Mouse (Mus musculus) megakaryocyte progenitor cell, adult 5-6 weeks (primary cell): ENCODE data around the gene Fgfr4. TPM values are rescaled to one million over a fixed set of nuclear protein-coding genes. Genes with fewer than 3 reads are reported as not detected.
A peak's percentile ranks its signal among the peaks of the same experiment; 100 is the strongest.
"Not testable (repeated sequence)": the region's sequence is repeated elsewhere in the genome, so short reads cannot be mapped to it uniquely, and the experiment has no call there.

Source experiments
- ATAC-seq: replicated peaks from 2 replicates; pipeline ENCODE4 v1.8.0; 2016; ENCODE audit warnings: mild to moderate bottlenecking, moderate TSS enrichment, inconsistent platforms; ENCODE audit not compliant: poor library complexity
- total RNA-seq, 2 experiments: library from RNA; stranded (forward) in 1 of 2; stranded (reverse) in 1 of 2; fragments of 157-497, 149-512 nt in 1 of 2; fragments of 200-1000 nt in 1 of 2; gene quantifications; 2 replicates each; pipeline versions ENCODE4 v1.2.3 to v1.2.4; 2015 to 2017

Fgfr4 gene
- total RNA-seq, 2 experiments from 2014 or later = not detected

DNA sequence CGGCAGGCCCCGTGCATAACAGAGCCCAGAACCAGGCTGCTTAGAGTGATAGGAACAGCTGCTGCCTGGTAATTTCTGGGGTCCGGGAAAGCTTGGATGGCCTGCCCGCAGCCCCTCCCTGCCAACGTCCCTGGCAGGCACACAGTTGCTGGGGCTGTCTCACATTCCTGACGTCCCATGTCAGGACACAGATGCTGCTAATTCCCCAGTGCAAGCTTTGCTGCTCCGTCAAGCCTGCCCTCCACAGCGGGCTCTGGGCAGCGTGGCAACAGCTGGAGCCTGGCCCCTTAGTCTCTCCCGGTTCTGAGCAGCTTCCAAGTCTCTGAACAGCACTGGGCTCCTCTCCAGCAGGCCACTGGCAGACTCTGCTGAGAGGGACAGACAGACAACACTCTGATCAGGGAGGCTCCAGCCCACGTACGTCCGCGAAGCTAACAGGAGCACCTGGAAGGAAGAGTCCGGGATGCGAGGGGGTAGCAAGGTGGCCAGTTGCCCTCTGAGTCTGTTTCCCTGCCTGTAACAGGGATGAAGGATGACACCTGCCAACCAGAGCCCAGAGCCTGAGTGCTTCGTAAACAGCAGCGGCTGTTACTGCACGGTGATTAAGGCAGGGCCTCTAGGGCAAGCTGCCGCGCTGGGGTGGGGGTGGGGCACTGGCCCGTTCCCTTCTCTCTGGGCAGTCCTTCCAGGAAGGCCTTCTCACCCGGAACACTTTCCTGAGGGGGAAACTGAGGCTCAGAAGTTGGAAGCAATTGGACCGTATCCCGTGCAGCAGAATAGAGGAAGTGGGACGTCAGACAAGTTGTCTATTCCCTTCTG lies 19.3 kb downstream of the Fgfr4 start:
- peak; percentile 42; the same call in 1 of the 2 replicates for ATAC-seq

DNA sequence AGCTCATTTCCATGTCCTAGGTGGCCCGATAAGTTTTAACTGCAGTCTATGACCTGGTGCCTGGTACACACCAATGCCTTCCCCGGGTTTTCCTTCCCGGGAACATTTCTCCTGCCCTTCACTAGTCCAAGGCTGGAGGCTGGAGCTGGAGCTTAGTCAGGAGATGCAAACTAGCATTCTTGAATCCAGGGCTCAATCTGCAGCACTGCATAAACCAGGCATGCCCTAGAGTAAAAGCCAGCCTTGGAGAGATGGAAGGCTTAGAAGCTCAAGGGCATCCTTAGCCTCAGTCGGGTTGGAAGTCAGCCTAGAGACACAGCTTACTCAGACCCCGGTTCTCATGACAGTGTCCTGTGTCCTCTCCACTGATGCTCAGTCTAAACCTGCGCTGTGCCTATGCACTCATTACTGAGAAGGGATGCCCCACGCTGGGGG lies 19.9 kb downstream of the Fgfr4 start:
- ATAC-seq = no peak

GRCm38 (mm10) chr13:55174347-55174746 lies 21.9 kb downstream of the Fgfr4 start:
- ATAC-seq = no peak

GRCm38 (mm10) chr13:55176265-55176664 lies 23.8 kb downstream of the Fgfr4 start:
- ATAC-seq = no peak

DNA sequence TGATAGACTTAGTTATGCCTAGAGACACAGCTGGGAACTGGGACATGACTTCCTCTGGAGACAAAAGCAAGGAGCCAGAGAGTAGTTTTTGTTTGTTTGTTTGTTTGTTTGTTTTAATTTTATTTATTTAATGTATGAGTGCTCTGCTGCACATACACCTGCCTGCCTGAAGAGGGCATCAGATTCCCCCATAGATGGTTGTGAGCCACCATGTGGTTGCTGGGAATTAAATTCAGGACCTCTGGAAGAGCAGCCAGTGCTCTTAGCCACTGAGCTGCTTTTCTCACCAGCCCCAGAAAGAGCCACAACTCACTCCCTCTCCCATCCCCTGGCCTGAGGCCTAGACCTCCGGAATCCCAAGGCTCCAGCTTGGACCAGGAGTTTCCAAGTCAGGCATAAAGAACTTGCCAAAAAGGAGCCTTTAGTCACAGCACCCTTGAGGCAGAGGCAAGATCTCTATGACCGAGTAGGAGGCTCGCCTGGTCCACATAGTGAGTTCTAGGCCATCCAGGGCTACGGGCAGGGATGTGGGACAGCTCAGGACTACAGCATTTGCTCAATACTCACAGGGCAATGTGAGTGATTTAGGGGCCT lies 25.6 kb downstream of the Fgfr4 start:
- no peak for ATAC-seq

DNA sequence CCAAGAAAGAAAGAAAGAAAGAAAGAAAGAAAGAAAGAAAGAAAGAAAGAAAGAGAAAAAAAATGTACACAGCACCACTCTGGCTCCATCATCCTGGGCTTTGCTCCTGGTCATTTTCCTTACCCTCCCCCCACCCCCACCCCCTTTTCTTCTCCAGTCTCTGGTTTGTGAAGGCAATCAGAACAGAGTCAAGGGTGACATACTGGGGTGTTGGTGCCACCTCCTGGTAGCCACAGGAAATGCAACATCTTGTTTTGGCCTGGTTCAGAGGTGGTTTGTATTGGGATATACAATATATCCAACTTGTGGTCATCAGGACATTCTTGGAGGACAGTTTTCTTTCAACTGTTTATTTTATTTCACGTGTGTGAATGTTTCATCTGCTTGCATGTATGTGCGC lies 26.1 kb downstream of the Fgfr4 start:
- ATAC-seq = peak; percentile 62

GRCm38 (mm10) chr13:55179591-55179990 lies 27.2 kb downstream of the Fgfr4 start:
- no peak for ATAC-seq

- ATAC-seq = no peak
These were observed 29.3 kb downstream of the Fgfr4 start for GRCm38 (mm10) chr13:55181786-55182172.

GRCm38 (mm10) chr13:55182173-55182894 lies 29.9 kb downstream of the Fgfr4 start:
- peak; percentile 92 for ATAC-seq

DNA sequence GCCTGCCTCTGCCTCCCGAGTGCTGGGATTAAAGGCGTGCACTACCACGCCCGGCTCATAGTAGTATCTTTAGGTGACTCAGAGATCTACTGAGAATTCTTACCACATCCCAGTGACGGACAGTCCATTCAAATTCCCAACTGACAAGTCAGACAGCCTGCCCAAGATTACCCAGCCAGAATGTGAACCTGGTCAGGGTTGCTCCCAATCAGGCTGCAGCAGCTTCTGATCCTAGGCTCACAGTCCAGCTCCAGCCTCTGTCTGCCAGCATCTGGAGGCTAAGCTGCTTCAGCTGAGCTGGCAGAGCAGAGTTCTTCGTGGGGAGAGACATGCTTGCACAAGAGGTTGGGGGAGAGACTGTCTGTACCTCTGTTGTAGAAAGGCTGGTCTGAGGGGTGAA lies 30.9 kb downstream of the Fgfr4 start:
- ATAC-seq = no peak

DNA sequence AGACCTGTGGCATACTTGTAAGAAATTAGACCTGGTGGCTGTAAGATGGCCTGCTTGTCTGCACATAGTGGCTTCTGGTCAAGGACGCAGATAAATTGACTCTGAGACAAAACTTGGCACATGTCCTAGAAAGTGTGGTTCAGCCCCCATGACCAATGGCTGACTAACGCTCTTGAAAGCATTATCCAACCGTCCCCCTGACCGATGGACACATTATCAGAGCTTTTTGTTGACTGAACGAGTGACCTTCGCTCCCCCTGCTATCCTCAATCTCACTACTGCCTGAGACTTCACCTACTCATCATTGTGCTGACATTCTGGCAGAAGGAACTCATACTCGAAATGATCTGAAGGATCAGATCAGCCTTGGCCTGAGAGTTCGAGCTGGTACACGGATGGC lies 34.6 kb downstream of the Fgfr4 start:
- not testable (repeated sequence) for ATAC-seq

- peak; percentile 23 for ATAC-seq
These were observed 37.2 kb downstream of the Fgfr4 start for GRCm38 (mm10) chr13:55189531-55190107.

DNA sequence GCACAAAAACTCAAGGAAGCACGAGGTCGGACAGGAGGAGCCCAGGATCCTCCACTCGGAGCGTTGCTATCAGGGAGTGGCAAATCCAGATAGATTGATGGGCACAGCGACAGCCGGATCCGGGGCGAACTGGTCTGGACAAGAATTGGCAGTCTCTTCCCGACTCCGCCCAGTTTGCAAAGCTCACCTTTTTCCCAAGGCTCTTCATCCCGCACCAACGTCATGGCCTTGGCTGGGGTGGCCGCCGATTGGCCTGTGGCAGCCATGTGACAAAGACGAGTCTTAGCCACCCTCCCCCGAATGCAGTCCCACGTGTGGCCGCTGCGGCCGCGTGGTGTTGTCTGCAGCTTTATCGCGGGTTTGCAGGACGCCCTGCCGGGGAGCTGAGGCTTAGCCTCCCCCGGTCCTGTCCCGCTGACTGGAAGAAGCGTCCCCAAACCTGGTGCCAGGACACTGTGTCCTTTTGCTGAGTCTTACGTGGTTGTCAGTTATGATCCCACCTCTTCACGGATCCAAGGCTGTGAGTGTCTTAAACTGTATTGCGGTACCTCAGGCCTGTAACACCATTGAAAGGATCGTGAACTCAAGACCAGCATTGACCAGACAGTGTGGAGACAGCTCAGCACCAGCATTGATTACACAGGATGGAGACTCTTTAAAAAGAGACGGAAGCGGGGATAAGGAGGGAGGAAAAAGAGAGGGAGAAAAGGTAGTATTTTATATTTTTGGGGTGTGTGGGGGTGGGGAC lies 37.9 kb downstream of the Fgfr4 start:
- peak; percentile 99 for ATAC-seq

DNA sequence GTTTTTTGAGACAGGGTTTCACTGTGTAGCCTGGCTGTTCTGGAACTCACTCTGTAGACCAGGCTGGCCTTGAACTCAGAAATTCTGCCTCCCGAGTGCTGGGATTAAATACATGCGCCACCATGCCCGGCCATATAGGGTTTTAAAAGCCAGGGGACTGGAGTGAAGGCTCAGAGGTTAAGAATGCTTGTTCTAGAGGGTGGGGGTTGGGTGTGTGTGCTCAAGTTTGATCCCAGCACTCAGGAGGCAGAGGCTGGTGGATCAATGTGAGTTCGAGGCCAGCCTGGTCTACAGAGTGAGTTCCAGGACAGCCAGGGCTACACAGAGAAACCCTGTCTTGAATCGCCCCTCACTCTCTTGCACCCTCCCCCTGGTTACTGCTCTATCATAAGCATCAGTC lies 39.1 kb downstream of the Fgfr4 start:
- ATAC-seq = no peak

DNA sequence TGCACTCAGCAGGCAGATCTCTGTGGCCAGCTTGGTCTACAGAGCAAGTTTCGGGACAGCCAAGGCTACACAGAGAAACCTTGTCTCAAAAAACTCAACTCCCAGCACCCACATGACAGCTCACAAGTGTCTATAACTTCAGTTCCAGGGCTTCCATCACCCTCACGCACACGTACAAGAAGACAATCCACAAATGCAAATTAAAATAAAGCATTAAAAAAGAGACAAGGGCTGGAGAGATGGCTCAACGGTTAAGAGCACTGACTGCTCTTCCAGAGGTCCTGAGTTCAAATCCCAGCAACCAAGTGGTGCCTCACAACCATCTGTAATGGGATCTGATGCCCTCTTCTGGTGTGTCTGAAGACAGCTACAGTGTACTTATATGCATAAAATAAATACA lies 50.3 kb downstream of the Fgfr4 start:
- ATAC-seq = not testable (repeated sequence)

DNA sequence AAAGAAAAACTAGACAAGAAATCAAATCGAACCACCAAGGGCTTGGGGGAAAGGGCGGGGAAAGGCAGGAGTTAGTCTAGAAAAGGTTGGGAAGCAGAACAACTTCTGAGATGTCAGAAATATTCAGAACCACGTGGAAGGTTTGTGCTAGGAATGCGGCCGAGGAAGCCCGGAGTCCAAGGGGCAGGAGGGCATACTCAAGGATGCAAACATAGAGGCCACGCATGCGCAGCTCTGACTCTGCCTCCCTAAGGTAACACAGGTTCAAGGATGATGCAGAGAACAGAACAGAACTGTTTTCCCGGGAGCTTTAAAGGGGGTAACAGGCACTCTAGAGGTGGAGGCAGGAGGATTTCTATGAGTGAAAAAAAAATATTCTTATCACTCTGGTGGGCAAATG lies 51.3 kb downstream of the Fgfr4 start:
- no peak for ATAC-seq

DNA sequence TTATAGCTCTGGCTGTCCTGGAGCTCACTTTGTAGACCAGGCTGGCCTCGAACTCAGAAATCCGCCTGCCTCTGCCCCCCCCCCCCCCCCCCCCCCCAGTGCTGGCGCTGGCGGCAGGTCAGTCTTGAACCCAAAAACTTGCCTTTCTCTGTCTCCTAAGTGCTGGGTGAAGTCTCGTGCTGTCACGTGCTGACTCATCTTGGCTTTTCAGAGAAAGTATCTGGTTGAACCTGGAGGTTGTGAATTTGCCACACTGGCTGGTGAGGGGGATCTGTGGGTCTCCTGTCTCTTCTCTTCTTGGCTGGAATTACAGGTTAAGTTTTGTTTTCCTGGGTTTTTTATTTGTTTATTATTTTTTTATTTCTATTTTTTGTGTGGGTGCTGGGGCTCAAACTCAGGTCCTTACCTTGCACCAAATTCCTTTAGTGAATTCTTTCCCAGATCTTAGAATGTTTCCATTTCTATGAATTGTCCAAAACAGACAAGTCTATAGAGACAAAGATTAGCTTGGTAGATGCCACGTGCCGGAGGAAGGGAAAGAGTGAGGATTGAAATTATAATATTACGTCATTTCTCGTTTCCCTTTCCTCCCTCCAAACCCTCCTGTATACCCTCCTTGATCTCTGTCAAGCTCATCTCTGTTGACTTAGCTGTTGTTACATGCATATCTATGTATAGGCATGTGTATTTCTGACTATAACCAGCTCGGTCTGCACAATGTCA lies 52.4 kb downstream of the Fgfr4 start:
- no peak for ATAC-seq

- ATAC-seq = no peak
These were observed 53.2 kb downstream of the Fgfr4 start for GRCm38 (mm10) chr13:55205448-55206205.
